11 mouse cellular contexts compared by ENCODE assay signal in the genomic region with DNA sequence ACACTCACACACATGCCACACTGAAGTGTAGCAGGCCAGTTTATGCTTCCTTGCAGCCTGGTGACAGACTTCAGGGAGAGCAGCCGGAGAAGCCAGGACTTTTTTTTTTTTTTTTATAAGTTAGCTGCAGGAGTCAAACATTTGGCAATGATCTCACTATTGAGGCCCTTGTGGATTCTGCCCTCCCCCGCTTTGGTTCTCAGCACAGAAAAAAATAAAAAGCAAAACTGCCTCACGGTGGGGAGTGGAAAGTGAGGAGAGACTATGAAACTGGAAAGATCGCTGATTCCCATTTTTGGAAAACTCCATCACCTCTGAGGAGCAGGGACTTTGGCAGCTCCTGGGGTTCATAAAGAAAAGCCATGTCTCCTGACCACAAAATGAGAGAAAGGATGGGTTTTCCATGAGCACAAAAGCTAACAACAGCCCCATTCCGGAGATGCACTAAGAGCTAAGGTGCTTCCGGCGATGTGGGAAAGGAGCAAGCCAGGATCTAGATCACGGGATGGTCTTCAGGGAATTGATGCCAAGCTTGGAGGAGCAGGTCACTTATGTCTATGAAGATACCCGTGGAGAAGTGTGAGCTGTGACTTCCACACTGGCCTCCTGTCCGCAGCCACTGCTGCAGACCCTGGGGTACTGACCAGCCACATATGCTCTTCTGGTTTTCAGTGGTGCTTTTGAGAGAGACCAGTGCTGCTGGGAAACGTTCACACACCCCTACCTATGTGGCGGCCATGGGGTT. TPM values are rescaled to one million over a fixed set of nuclear protein-coding genes. Genes with fewer than 3 reads are reported as not detected.
DNase-seq lines count a peak whose midpoint lies in the region; ATAC-seq and TF ChIP-seq lines count a peak whose summit lies in the region.
"Had no signal": no experiment of that assay in that cellular context is flagged by ENCODE, and none has a peak within 500 bp of the region (broad histone marks: within the 10 kb centered on the region; RNA-seq: fewer than 3 reads in every experiment).

No protein-coding gene starts in this region.

- WGBS in kidney, adult 2 months = 75% methylated on average over 12 of the region's 12 CpGs
- 79% methylated on average over 12 of the region's 12 CpGs for WGBS in forebrain, embryonic 11.5 days
- WGBS in limb, embryonic 10.5 days = 89% methylated on average over 12 of the region's 12 CpGs

- H3K27ac ChIP-seq in kidney, adult 2 months (ENCODE audit: insufficient read depth, low read depth, low read length) = no peak overlapping the region; the same call in 1 of the 2 replicates
- peak overlapping the region; percentile 94; the same call in 1 of the 2 replicates for H3K27ac ChIP-seq in forebrain, embryonic 11.5 days (ENCODE audit: low read depth, low read length)
- H3K27ac ChIP-seq in limb, embryonic 10.5 days = peak overlapping the region; percentile 79
- H3K27ac ChIP-seq: liver, embryonic 13.5 days; neural tube, embryonic 12.5 days had no signal

- no peak overlapping the region for H3K4me3 ChIP-seq in kidney, adult 2 months (ENCODE audit: insufficient read depth, low read depth, low read length)
- no peak overlapping the region for H3K4me3 ChIP-seq in forebrain, embryonic 11.5 days (ENCODE audit: low read depth, low read length)
- H3K4me3 ChIP-seq in limb, embryonic 10.5 days = no peak overlapping the region
- H3K4me3 ChIP-seq: liver, embryonic 13.5 days; neural tube, embryonic 12.5 days had no signal

- no peak overlapping the region for H3K4me2 ChIP-seq in forebrain, embryonic 11.5 days (ENCODE audit: low read depth, low read length, severe bottlenecking)
- H3K4me2 ChIP-seq: liver, embryonic 13.5 days; neural tube, embryonic 12.5 days had no signal

- no peaks in the 10 kb centered on the region; the same call in 1 of the 2 replicates for H3K9me3 ChIP-seq in forebrain, embryonic 11.5 days (ENCODE audit: control insufficient read depth, low read length)
- H3K9me3 ChIP-seq in limb, embryonic 10.5 days (replicated peaks) = no peaks in the 10 kb centered on the region
- H3K9me3 ChIP-seq: liver, embryonic 13.5 days; neural tube, embryonic 12.5 days had no signal

- no peak for TF ChIP-seq POLR2A in kidney, adult 2 months (IDR thresholded peaks at IDR 0.05; ENCODE audit: low read depth, low read length)

- peaks cover 3% of the 10 kb centered on the region; the same call in 1 of the 2 replicates for H3K4me1 ChIP-seq in kidney, adult 2 months (ENCODE audit: control insufficient read depth, insufficient read depth, low read length)
- peaks cover 9% of the 10 kb centered on the region; the same call in 1 of the 2 replicates for H3K4me1 ChIP-seq in forebrain, embryonic 11.5 days (replicated peaks; ENCODE audit: control insufficient read depth, insufficient read depth, low read length)
- peaks cover 39% of the 10 kb centered on the region for H3K4me1 ChIP-seq in limb, embryonic 10.5 days

- TF ChIP-seq CTCF in kidney, adult 2 months (conservative IDR thresholded peaks at IDR 0.05; ENCODE audit: insufficient read depth, insufficient read length, low read depth, low read length) = no peak

- peak; percentile 39 for DNase-seq in kidney, adult 2 months
- no peak for DNase-seq in kidney, adult 9 months
- DNase-seq in adipocyte (ENCODE audit: low spot score) = peak; percentile 64
- DNase-seq in forebrain, embryonic 11.5 days (ENCODE audit: low spot score) = no peak
- no peak for DNase-seq in limb, embryonic 10.5 days (ENCODE audit: low spot score)
- no peak for DNase-seq in thymus, postnatal 10 days (ENCODE audit: low spot score in 2 of 2)
- DNase-seq in left cerebral cortex, adult 18-20 months (ENCODE audit: low spot score in 2 of 2) = no peak
- no peak for DNase-seq in left cerebral cortex, adult 11 months (ENCODE audit: low spot score)
- DNase-seq: kidney, postnatal 25 days; liver, embryonic 13.5 days had no signal

- no peak for ATAC-seq in forebrain, embryonic 11.5 days (replicated peaks; ENCODE audit: low FRiP score)

- no peak overlapping the region for H3K9ac ChIP-seq in forebrain, embryonic 11.5 days (ENCODE audit: low read length)
- H3K9ac ChIP-seq: liver, embryonic 13.5 days; neural tube, embryonic 12.5 days had no signal

- H3K36me3 ChIP-seq in kidney, adult 2 months (ENCODE audit: control insufficient read depth, insufficient read depth, low read length) = no peaks in the 10 kb centered on the region
- H3K36me3 ChIP-seq in forebrain, embryonic 11.5 days (ENCODE audit: control insufficient read depth, insufficient read depth, low read length) = no peaks in the 10 kb centered on the region
- H3K36me3 ChIP-seq in limb, embryonic 10.5 days = no peaks in the 10 kb centered on the region
- H3K36me3 ChIP-seq: liver, embryonic 13.5 days; neural tube, embryonic 12.5 days had no signal

- H3K27me3 ChIP-seq in kidney, adult 2 months (replicated peaks; ENCODE audit: control insufficient read depth, insufficient read depth, low read length) = no peaks in the 10 kb centered on the region
- no peaks in the 10 kb centered on the region for H3K27me3 ChIP-seq in forebrain, embryonic 11.5 days (ENCODE audit: control insufficient read depth, insufficient read depth, low read length)
- no peaks in the 10 kb centered on the region for H3K27me3 ChIP-seq in limb, embryonic 10.5 days (ENCODE audit: low read depth, poor library complexity, severe bottlenecking)
- H3K27me3 ChIP-seq: liver, embryonic 13.5 days; neural tube, embryonic 12.5 days had no signal

RNA-seq across cellular contexts. Expression of a gene that starts 57.1 kb away (rescaled TPM):
- 0.96 and 2.7 TPM in 2 replicates for polyA plus RNA-seq in kidney, adult 2 months (2012; rRNA removed)
- 0.25 and 0.65 TPM in 2 replicates for polyA plus RNA-seq in forebrain, embryonic 11.5 days (2014; fragmentation: Nextera tagmentation; extraction: Ambion mirVana)
- 0.19 and 0.28 TPM in 2 replicates for polyA plus RNA-seq in limb, embryonic 10.5 days (2016; fragmentation: Nextera tagmentation; extraction: Ambion mirVana)
- total RNA-seq in left cerebral cortex, adult 18-20 months (2021) = under 1 TPM; 0.16 to 0.19 TPM

Comparison
In these comparisons a context has a peak if more than half of its experiments do, and no peak if none do; other contexts are left out.
1. DNase-seq: peak in kidney, adult 2 months (single experiment) and adipocyte (single experiment); none in kidney, adult 9 months (single experiment), forebrain, embryonic 11.5 days (single experiment), limb, embryonic 10.5 days (single experiment), thymus, postnatal 10 days (0 of 2), left cerebral cortex, adult 18-20 months (0 of 2) and left cerebral cortex, adult 11 months (single experiment).